Mouse (Mus musculus): ENCODE results near the gene Taar5.

- TF ChIP-seq CTCF (IDR thresholded peaks at IDR 0.05; ENCODE audit: insufficient read depth, low read length): no peak
- no peak for TF ChIP-seq POLR2A (IDR thresholded peaks at IDR 0.05; ENCODE audit: borderline replicate concordance, extremely low read depth, low read depth, low read length)
Observed at GRCm38 (mm10) chr10:23986419-23986818, 15.9 kb downstream of the Taar5 start.
